Mouse (Mus musculus) adipocyte (in vitro differentiated cells): ENCODE measurements around the gene Mfng.

Experiments used
- DNase-seq: peaks from one replicate; pipeline ENCODE4 v3.0.0-alpha.2; 2016; ENCODE audit warnings: low spot score

Mfng gene

GRCm38 (mm10) chr15:78773290-78773729 is at the start of gene Mfng:
TSS of gene Mfng (minus strand) at chr15:78773475.
- no peak for DNase-seq

- no peak for DNase-seq
Observed at GRCm38 (mm10) chr15:78816074-78816391, 42.8 kb upstream of the Mfng start.

- DNase-seq, result no peak
Observed at GRCm38 (mm10) chr15:78815314-78816073, 42.2 kb upstream of the Mfng start.

GRCm38 (mm10) chr15:78813603-78814002 is 40.3 kb upstream of the Mfng start:
- no peak for DNase-seq

- DNase-seq, result no peak
Observed at GRCm38 (mm10) chr15:78810146-78810545, 36.9 kb upstream of the Mfng start.

GRCm38 (mm10) chr15:78809739-78810138 is 36.5 kb upstream of the Mfng start:
- DNase-seq, result no peak

- no peak for DNase-seq
Observed at GRCm38 (mm10) chr15:78808980-78809379, 35.7 kb upstream of the Mfng start.

- no peak for DNase-seq
Observed at GRCm38 (mm10) chr15:78807141-78807540, 33.9 kb upstream of the Mfng start.

GRCm38 (mm10) chr15:78806614-78807013 is 33.3 kb upstream of the Mfng start:
- no peak for DNase-seq

- DNase-seq, result no peak
Observed at GRCm38 (mm10) chr15:78805351-78805750, 32.1 kb upstream of the Mfng start.

- no peak for DNase-seq
Observed at GRCm38 (mm10) chr15:78804326-78804725, 31.1 kb upstream of the Mfng start.

- DNase-seq, result peak; percentile 54
Observed at GRCm38 (mm10) chr15:78803499-78803900, 30.2 kb upstream of the Mfng start.

GRCm38 (mm10) chr15:78802776-78803391 is 29.6 kb upstream of the Mfng start, which contains the start of gene Card10:
TSS of gene Card10 (minus strand) at chr15:78803042.
- no peak for DNase-seq

- DNase-seq, result no peak
Observed at GRCm38 (mm10) chr15:78801971-78802741, 28.9 kb upstream of the Mfng start.

GRCm38 (mm10) chr15:78801571-78801970 is 28.3 kb upstream of the Mfng start:
- no peak for DNase-seq

GRCm38 (mm10) chr15:78799029-78799428 is 25.8 kb upstream of the Mfng start:
- no peak for DNase-seq

GRCm38 (mm10) chr15:78797060-78797329 is 23.7 kb upstream of the Mfng start:
- no peak for DNase-seq

GRCm38 (mm10) chr15:78796196-78797059 is 23.2 kb upstream of the Mfng start:
- no peak for DNase-seq

- no peak for DNase-seq
Observed at GRCm38 (mm10) chr15:78790990-78791389, 17.7 kb upstream of the Mfng start.

- peak; percentile 55 for DNase-seq
Observed at GRCm38 (mm10) chr15:78790451-78790850, 17.2 kb upstream of the Mfng start.

GRCm38 (mm10) chr15:78789721-78790323 is 16.5 kb upstream of the Mfng start:
- DNase-seq, result no peak

GRCm38 (mm10) chr15:78788042-78788441 is 14.8 kb upstream of the Mfng start:
- DNase-seq, result no peak
